Mouse (Mus musculus) skeletal muscle tissue, adult 2 months (tissue): ENCODE measurements around the gene Gm45711.

Experiments used
- DNase-seq: peaks from one replicate; pipeline ENCODE4 v3.0.0-alpha.2; 2012; ENCODE audit warnings: low read depth, low spot score

Gm45711 gene

DNA sequence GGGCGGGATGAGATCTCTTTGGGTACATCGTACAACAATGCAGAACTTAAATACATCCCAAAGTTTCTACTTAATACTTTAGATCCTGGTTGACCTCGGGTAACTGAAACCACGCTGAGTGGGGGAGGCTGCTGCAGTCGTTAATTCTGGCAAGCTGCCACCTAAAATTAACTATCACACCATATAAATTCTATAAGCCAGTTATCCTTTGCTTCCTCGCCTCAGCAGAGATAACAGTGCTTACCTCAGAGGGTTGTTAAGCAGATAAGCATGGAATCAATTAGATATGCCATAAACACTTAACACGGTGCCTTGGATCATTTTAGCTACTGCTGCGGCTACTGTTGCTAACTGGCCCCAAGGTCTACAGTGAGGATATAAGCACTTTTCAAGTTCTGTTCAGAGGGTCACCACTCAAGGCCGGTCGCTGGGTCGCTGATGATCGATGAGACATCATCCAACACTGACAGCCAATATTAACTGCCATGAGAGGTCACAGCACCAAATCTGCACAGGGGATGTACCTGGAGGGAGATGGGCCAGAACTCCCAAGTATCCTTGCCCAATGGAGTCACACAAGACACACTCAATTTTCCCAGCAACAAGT is 67.7 kb downstream of the Gm45711 start:
- no peak for DNase-seq

DNA sequence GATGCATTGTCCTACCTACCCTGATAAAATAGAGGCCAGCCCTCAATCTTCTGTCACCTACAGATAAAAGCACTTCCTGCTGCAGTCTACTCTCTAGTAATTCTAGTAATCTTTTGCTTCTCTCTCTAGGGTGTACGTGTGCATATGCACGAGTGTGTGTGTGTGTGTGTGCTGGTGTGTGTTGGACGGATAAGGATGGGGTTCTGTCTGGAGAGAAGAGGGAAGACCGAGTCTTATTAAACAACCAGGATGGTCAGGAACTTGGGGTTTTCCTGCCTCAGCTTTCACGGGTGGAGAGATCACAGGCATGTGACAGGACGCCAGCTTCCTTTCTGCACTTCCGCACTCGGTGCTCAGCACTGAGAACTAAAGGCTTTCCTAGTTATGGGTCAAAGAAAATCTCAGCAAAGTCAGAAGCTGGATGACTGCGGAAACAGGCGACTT is 70.4 kb downstream of the Gm45711 start:
- DNase-seq = no peak

DNA sequence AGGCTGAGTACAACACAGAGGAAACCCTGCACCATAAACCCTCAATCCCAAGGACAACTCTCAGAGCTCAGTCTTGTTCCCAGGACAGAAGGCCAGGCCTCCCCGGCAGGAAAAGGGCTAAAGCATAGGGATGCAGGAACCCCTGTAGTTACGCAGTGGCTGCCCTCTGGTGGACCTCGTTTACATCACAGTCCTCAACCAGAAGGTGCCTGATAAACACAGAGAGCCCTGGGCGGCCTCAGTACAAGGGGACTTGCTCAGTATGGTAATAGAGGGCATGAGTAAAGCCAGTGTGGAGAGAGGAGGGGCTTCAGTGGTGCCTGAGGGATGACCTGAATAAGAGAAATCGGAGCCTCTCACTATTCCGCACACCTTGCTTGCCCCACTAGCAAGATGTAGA is 75.3 kb downstream of the Gm45711 start:
- no peak for DNase-seq

DNA sequence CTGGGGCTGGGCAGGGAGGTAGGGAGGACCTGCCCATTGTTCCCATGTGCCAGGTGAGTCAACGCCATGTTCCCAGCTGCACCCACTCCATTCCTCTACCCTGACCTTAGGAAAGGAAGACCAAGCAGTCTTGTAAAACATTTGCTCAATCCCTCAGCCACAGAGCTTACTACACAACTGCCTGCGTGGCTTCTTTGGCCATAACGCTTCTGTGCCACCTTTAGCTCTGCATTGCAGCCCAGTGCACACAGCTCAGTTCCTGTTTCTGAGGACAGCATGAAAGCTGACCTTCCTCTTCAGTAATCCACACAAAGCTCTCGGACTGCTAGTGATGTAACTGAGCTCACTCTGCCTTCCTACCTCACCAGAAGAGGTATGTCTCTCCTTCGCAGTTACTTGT is 77.0 kb downstream of the Gm45711 start:
- DNase-seq = no peak

DNA sequence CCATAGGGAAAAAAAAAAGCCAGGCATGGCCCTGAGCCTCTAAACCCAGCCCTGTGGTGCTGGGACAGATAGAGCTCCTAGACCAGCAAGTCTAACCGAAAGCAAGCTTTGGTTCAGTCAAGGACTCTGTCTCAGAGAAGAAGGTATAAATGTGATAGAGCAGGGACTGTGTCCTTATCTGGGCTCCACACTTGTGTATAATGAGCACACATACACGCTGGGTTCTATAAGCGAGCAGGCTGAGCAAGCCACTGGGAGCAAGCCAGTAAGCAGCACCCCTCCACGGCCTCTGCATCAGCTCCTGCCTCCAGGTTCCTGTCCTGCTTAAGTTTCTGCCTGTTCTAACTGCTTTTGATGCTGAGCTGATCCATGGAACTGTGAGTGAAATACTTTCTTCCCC is 77.8 kb downstream of the Gm45711 start:
- DNase-seq = no peak
